Mouse (Mus musculus) layer of hippocampus, postnatal 10 days (tissue): ENCODE measurements around the gene Mbtps1. TPM values are rescaled to one million over a fixed set of nuclear protein-coding genes. Genes with fewer than 3 reads are reported as not detected.

Experiments used
- DNase-seq, 2 experiments: peaks; one replicate each; pipeline ENCODE4 v3.0.0; 2021; ENCODE audit warnings: low spot score in 2 of 2
- total RNA-seq, 2 experiments: library from RNA; stranded (reverse); gene quantifications; 2 replicates each; pipeline ENCODE4 v1.2.3; 2021

Gene Mbtps1
- total RNA-seq, 2 experiments from 2014 or later, result 62.7 to 67.9 TPM

GRCm38 (mm10) chr8:119505488-119505887 lies 53.0 kb downstream of the Mbtps1 start:
- DNase-seq, result no peak

GRCm38 (mm10) chr8:119503191-119503767 lies 55.3 kb downstream of the Mbtps1 start:
- no peak for DNase-seq

DNA sequence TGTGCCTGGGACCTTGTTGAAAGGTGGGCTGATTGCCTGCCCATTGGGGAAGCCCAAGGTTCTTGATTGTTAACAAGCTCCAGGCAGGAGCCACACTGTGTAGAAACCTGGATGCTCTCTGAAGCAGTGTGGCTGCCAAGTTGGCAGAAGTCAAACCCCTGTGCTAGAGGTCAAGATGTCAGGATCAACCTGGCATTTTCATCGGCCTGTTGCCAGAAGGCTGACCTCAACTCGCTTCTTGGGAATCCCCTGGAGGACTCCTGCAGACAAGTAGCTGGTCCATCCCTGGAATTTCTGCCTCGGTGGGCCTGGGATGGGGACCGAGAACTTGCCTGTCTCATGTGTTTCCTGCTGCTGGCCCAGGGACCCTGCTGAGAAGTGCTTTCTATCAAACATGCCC lies 56.4 kb downstream of the Mbtps1 start:
- no peak for DNase-seq

DNA sequence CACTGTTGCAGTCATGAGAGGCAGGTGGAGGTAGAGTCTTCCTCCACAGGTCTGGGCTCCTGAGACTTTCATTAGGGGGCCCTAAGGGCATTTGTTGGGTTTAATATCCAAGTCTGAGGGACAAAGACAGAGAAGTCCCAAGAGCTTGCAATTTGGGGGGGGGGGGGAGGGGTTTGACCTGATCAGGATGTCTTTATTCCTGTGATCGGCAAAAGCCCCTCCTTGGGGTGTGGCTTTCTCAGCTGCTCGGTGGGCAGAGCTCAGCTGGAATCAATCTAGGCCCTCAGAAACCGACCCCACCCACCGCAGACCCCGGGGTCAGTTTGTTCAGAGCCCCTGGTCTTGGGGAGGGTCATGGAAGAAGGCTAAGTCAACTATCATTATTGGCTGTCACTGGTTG lies 56.9 kb downstream of the Mbtps1 start, which contains the start of gene Slc38a8:
Slc38a8 (minus strand) TSS at position 101 of the 400 bp plus-strand sequence.
- no peak for DNase-seq

- no peak for DNase-seq
These were observed 58.7 kb downstream of the Mbtps1 start for GRCm38 (mm10) chr8:119499836-119500235.

DNA sequence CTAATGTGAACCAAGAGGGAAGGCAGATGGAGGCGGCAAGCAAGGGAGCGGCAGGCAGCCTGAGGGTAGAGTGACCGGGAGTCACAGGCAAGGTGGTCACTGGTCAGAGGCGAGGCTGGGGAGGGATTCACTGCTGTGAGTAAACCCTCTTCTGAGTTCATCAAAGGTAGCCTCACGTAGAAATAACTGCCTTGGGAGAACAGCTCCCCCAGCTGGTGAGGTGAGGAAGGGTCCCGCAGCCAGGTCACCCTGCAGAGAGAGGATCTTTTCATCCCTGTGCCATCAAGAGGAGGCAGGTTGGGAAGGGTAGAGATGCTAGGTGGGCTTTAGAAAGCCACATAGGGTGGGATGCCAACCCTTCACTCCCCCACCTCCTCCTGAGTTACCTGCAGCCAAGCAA lies 61.7 kb downstream of the Mbtps1 start:
- DNase-seq, result peak; percentile 51 to 64

DNA sequence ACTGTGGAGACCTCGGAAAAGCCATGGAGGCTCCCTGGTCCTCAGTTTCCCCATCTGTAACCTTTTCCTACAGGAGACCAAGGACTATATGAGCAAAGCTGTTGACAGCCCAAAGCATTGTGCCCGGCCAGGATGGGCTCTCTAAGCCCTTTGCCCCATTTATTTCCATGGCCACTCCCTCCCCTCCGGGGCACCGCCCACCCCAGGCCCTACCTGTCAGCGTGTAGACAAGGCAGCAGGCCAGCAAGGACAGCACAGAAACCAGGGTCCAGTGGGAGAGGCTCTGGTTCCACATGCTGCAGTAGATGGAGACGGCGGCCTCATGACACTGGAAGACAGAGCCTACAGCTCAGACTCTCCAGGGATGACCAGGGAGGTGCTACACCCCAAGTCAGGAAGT lies 71.4 kb downstream of the Mbtps1 start:
- no peak for DNase-seq

DNA sequence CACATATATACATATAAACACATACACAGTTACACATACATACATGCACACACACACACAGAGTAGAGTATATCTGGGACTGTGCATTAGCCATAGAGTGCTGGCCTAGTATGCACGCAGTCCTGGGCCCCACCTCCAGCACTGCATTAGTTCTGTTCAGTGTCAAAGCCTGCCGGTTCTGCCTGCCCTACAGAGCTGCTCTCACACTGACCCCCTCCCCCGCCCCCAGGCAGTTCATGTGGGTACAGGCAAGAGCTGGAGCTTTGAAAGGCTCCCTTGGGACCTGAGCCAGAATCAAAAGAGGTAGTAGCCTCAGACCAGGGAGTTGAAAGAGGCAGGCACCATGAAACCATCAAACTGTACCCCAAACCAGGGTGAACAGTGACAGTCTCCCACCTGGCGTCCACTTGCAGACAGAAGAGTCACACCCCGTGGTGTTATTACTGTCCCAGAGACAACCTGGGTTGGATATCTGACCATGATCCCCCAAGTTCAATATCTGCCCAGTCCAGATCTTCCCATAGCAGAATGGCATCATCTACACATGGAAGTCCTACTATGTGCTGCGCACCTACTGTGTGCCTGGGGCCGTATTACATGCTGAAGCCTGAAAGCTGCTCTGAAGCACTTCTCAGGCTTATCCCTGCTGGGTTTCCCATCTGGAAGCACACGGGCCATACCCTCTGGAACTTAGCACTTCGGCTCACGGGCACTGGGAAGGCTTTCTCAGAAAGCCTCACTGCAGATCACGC lies 74.2 kb downstream of the Mbtps1 start:
- DNase-seq, result no peak

DNA sequence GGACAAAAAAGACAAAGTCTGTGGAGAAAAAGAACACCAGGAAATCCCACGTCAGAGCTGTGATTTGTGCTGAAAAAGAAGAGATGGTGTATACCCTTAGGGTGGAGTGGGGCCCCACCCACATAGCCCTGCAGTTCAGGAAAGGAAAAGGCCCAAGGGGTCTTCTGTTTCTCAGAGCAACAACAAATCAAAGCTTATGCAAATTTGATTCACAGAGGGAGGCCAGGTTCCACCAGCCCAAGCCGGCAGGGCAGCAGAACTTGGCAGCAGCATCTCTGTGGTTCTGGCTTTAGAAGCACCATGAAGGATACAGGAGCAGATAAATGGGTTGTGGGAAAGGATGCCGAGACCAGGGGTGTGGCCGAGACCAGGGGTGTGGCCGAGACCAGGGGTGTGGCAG lies 79.9 kb downstream of the Mbtps1 start:
- DNase-seq, result no peak

DNA sequence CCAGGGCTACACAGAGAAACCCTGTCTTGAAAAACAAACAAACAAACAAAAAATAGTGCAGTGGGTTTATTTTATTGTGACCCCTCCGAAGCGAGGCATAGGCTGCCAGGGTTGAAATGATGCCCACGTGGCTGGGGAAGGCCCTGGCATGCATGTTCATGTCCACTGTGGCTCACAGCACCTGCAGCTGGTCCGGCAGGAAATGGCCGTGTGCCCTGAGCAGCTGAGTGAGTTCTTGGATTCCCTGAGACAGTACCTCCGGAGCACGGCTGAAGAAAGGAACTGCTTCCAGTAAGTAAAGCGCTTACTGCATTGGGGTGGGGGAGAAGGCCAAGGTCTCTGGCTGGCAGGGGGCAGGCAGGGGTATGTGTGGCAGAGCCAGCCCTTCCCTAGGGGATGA lies 90.4 kb downstream of the Mbtps1 start:
- no peak for DNase-seq

DNA sequence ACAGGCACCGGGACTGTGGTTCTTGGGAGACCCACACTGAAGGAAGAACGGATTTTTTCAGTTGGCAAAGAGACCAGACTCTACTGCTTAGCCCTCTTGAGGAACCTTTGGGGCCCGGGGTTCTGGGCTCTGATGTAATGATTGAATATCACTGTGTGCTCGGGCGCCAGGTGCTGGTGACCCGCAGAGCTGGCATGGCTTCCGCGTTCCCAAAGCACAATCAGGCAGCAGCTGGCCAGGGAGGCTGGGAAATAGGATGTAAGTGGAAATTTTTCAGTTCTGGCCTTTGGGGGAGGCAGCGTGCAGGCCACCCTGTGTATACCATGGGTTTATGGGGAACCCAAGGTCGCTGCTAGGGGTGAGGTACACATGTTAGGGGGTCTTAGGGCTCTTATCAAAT lies 91.7 kb downstream of the Mbtps1 start:
- DNase-seq, result no peak

DNA sequence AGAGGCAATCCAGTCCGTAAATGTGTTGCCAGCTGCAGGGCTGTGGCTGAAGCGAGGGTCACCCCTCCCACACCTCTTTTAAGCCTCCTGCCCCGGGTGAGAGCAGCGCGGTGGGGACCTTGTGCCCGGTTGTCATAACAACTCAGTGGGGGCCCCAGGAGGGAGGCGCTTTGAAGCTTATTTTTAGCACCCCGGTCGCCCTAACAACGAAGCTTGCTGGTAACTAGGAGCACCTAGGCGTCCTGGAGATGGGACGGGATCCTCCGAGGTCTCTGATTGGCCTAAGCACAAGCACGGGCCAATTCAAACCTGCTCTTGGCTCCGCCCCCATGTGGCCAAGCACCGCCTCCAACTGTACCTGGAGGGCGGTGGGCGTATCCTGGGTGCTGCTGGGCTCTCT lies 92.4 kb downstream of the Mbtps1 start:
- DNase-seq, result peak; percentile 49 to 64

- no peak for DNase-seq
These were observed 94.8 kb downstream of the Mbtps1 start for GRCm38 (mm10) chr8:119463709-119464108.

GRCm38 (mm10) chr8:119461356-119461755 lies 97.2 kb downstream of the Mbtps1 start:
- DNase-seq, result peak; percentile 54 to 68

GRCm38 (mm10) chr8:119459724-119460123 lies 98.8 kb downstream of the Mbtps1 start:
- DNase-seq, result no peak

Other genes with a start within 250 kb of the Mbtps1 start
- 100 to 1,000 TPM; 561 to 593 TPM for gene Hsbp1, start 214.2 kb downstream of the Mbtps1 start, total RNA-seq
- gene Mlycd, start 163.9 kb downstream of the Mbtps1 start, total RNA-seq, result 10 to 100 TPM; 20.3 to 22.3 TPM
- gene Osgin1, start 124.6 kb downstream of the Mbtps1 start, total RNA-seq, result under 1 TPM; 0.25 to 0.33 TPM
- 100 to 1,000 TPM; 112 to 114 TPM for gene Necab2, start 112.0 kb downstream of the Mbtps1 start, total RNA-seq
- gene Slc38a8, start 57.0 kb downstream of the Mbtps1 start, total RNA-seq, result under 1 TPM; 0.21 to 0.22 TPM
- 10 to 100 TPM; 52.3 to 53.2 TPM for gene Hsdl1, start 16.4 kb upstream of the Mbtps1 start, total RNA-seq
- gene Dnaaf1, start 16.5 kb upstream of the Mbtps1 start, total RNA-seq, result under 1 TPM; 0.45 to 0.57 TPM
- 10 to 100 TPM; 12.5 to 13.0 TPM for gene Taf1c, start 46.5 kb upstream of the Mbtps1 start, total RNA-seq
- under 1 TPM in 1 of 2 experiments, not detected in 1; 0.25 TPM for gene Adad2, start 54.0 kb upstream of the Mbtps1 start, total RNA-seq
- gene Kcng4, start 76.9 kb upstream of the Mbtps1 start, total RNA-seq, result 1 to 10 TPM in 1 of 2 experiments, under 1 TPM in 1; 0.91 to 1.1 TPM
- gene Wfdc1, start 107.6 kb upstream of the Mbtps1 start, total RNA-seq, result 1 to 10 TPM; 5.1 to 5.2 TPM
- gene Atp2c2, start 141.3 kb upstream of the Mbtps1 start, total RNA-seq, result 1 to 10 TPM; 1.8 to 2.0 TPM
- gene Tldc1, start 219.7 kb upstream of the Mbtps1 start, total RNA-seq, result 10 to 100 TPM; 16.3 to 18.3 TPM